Mouse (Mus musculus) E14TG2a.4 (cell line): Measurements from ENCODE around the gene Tstd3.

Experiments used
- H3K27me3 ChIP-seq: 2 replicates; pipeline ENCODE4 v1.6.1; 2014; ENCODE audit warnings: low read length, control low read depth; ENCODE audit not compliant: insufficient read depth
- H3K36me3 ChIP-seq: 2 replicates; pipeline ENCODE4 v1.6.1; 2014; ENCODE audit warnings: low read length, control low read depth; ENCODE audit not compliant: insufficient read depth
- H3K4me1 ChIP-seq: replicated peaks from 2 replicates; pipeline ENCODE4 v1.6.1; 2014; ENCODE audit warnings: low read depth, low read length, control low read depth
- H3K4me3 ChIP-seq: replicated peaks from 2 replicates; pipeline ENCODE4 v1.5.1; 2014; ENCODE audit warnings: mild to moderate bottlenecking, low read length
- H3K9me3 ChIP-seq: 2 replicates; pipeline ENCODE4 v1.6.1; 2014; ENCODE audit warnings: low read length, control low read depth
- CTCF ChIP-seq: conservative IDR thresholded peaks from 2 replicates; pipeline ENCODE4 v1.5.1; 2014; ENCODE audit warnings: low read length
- NANOG ChIP-seq: IDR thresholded peaks from 2 replicates; pipeline ENCODE4 v1.6.1; 2014; ENCODE audit warnings: borderline replicate concordance, low read length, mixed read lengths
- POU5F1 ChIP-seq: IDR thresholded peaks from 2 replicates; pipeline ENCODE4 v1.6.1; 2014; ENCODE audit warnings: low read length, borderline replicate concordance

Gene Tstd3

DNA sequence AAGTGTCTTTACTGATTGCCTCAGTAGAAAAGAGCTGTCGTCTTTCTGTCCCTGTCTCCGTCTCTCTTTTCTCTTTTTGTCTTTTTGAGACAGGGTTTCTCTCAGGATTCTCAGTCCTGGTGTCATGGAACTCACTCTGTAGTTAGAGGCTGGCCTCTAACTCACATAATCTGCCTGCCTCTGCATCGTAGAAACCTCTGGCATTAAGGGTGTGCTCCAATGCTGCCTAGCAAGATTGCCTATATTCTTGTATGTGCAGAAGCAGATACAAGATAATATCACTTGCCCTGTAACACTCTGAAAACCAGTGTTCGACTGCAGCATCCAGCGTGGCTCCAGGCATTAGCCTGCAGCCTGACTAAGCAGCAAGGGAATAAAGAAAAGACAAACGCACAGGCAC, 21.9 kb upstream of the Tstd3 start:
- H3K36me3 ChIP-seq, result peaks cover 62% of the 10 kb centered on the region
- 0 out of 2 replicates have a peak, but pooled peaks cover 2% of the 10 kb centered on the region for H3K4me1 ChIP-seq
- no peak for TF ChIP-seq CTCF
- no peak for TF ChIP-seq NANOG
- no peak for TF ChIP-seq POU5F1
- no peak overlapping the region for H3K4me3 ChIP-seq
- no peaks in the 10 kb centered on the region for H3K27me3 ChIP-seq
- H3K9me3 ChIP-seq, result no peaks in the 10 kb centered on the region

DNA sequence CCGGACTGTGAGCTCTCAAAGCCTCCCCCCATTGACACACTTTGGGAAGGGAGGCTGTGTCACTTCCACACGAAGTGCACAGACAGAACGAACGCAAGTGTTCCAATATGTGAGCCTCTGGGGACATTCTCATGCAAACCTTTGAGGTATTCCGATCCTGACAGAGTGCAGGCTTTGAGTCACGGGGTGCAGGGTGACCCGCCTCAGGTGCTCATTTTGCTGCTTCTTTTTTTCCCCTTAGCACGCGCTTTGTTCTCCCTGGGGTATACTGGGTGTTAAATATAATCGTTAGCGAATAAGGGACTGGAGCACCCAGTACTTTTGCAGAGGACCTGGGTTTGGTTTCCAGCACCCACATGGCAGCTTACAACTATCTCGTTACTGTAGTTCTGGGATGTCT, 19.3 kb upstream of the Tstd3 start:
- no peak for TF ChIP-seq NANOG
- no peak for TF ChIP-seq CTCF
- no peak for TF ChIP-seq POU5F1
- Histone ChIP-seq H3K9me3 (no peaks in the 10 kb centered on the region), H3K27me3 (no peaks in the 10 kb centered on the region), H3K4me1 (0 out of 2 replicates have a peak, but pooled peaks cover 4% of the 10 kb centered on the region), H3K36me3 (peaks cover 79% of the 10 kb centered on the region), H3K4me3 (no peak overlapping the region)

DNA sequence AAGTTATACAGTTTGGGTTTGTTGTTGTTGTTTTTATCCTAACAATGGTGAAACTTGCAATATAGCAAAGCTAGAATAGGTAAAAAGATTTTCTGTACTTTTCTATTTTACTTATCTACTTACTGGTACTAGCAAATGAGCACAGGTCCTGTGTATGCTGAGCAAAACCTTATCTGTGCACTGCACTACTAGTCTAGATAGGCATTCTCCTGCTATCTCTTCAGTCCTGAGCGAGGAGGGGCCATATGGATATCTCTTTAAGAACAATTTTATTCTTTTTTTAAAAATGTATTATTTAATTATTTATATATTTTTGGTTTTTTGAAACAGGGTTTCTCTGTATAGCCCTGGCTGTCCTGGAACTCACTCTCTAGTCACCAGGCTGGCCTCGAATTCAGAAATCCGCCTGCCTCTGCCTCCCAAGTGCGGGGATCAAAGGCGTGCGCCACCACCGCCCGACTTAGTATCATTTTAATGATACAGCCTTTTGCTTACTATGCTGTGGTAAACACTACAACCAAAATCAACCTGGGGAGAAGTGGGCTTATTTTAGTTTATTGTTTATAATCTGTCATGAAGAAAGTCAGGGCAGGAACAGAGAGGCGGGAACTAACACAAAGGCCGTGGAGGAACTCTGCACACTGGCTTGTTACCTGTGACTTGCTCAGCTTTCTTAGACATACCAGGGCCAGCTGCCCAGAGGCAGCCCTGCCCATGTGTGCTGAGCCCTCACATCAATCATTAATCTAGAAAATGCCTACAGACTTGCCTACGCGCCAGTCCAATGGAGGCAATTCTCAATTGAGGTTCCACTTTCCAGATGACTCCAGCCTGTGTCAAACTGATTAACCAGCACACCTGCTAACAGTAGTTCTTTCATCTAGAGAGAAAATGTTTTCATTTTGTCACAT, 14.1 kb upstream of the Tstd3 start:
- H3K9me3 ChIP-seq, result no peaks in the 10 kb centered on the region
- TF ChIP-seq CTCF (no peak), NANOG (no peak), POU5F1 (no peak)
- no peak overlapping the region for H3K4me3 ChIP-seq
- peaks cover 19% of the 10 kb centered on the region for H3K4me1 ChIP-seq
- H3K36me3 ChIP-seq, result peaks cover 62% of the 10 kb centered on the region
- H3K27me3 ChIP-seq, result no peaks in the 10 kb centered on the region

DNA sequence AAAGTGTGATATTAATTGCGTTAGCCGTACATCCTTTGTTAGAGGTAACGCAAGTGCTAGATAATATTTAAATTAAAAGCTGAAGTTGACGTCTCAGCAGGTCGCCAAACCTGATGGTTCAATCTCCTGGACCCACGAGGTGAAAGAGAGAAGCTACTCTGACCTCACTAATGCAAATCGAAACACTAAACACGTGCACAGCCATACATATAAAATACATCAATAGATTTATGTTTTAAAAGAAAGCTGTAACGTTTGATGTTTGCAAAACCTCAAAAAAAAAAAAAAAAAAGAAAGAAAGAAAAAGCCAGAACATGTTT, 9.9 kb upstream of the Tstd3 start:
- Histone ChIP-seq H3K4me1 (peaks cover 32% of the 10 kb centered on the region), H3K36me3 (peaks cover 21% of the 10 kb centered on the region), H3K27me3 (no peaks in the 10 kb centered on the region), H3K4me3 (peak overlapping the region; percentile 89), H3K9me3 (no peaks in the 10 kb centered on the region)
- TF ChIP-seq POU5F1 (no peak), NANOG (no peak)

DNA sequence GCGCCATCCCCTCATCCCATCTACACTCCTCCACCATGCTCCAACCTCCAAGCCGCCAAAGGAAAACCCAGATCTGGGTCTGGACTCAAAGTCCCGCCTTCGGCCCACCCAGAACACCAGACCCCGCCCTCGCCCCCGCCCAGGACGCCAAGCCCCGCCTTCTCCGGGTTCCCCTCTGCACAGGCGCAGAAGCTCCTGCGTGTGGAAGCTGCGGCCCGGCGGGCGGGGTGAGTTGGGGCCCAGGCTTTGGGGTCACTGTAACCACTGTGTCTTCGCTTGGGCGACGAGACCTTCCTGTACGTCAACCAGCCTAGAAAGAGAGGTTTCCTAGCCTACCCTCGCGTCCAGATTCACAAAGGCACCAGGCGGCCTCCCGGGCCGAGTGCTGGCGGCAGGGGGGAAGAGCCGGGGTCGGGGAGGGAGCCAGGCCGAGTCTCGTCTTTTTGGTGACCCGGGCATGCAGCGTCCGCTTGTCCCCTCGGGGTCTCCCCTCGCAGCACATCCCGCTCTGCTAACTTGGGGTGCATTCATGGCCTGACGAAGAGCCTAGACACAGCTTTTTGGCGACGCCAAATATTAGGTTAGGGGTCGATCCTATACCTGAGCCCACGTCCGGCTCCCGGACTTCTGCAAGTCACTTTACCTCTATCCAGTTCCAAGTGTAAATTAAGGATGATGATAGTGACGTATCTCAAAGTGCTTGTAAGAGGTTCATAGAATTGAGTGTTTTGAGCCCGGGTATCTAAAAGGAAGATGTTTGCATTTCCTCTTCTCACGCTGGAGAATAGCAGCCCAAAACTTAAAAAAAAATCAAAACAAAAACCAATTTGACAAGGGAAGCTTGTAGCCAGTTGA, 9.3 kb upstream of the Tstd3 start:
- Histone ChIP-seq H3K4me3 (peak overlapping the region; percentile 89), H3K27me3 (no peaks in the 10 kb centered on the region), H3K9me3 (no peaks in the 10 kb centered on the region), H3K4me1 (peaks cover 37% of the 10 kb centered on the region), H3K36me3 (peaks cover 15% of the 10 kb centered on the region)
- TF ChIP-seq NANOG (no peak), POU5F1 (no peak), CTCF (no peak)

DNA sequence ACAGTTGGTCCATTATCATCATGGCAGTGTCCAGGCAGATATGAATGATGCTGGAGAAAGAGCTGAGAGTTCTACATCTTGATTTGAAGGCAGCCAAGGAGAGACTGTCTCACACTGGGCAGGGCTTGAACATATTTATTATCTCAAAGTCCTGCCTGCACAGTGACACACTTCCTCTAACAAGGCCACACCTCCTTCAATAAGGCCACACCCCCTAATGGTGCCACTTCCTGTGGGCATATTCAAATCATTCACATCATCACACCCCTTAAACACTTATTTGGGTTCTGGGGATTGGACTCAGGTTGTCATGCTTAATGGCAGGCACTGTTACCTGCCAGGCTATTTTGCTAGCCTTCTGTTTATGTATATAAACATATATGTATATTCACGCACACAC, 5.3 kb upstream of the Tstd3 start:
- Histone ChIP-seq H3K4me3 (no peak overlapping the region), H3K27me3 (no peaks in the 10 kb centered on the region), H3K4me1 (peaks cover 31% of the 10 kb centered on the region), H3K36me3 (no peaks in the 10 kb centered on the region), H3K9me3 (0 out of 2 replicates have a peak, but pooled peaks cover 2% of the 10 kb centered on the region)
- TF ChIP-seq CTCF (no peak), POU5F1 (no peak), NANOG (no peak)

DNA sequence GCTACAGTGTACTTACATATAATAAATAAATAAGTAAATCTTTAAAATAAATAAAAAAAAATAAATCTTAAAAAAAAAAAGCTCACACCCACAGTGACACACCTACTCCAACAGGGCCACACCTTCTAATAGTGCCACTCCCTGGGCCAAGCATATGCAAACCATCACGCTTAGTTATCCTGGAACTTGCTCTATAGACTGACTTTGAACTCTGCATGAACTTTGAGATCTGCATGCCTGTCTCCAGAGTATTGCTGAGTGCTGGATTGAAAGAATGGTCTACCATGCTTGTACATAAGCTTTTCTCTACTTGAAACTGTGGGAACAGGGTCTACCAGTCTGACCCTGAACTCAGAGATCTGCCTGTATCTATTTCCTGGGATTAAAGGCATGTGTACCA, 4.1 kb upstream of the Tstd3 start:
- Histone ChIP-seq H3K4me1 (peaks cover 28% of the 10 kb centered on the region), H3K9me3 (0 out of 2 replicates have a peak, but pooled peaks cover 2% of the 10 kb centered on the region), H3K27me3 (no peaks in the 10 kb centered on the region), H3K36me3 (no peaks in the 10 kb centered on the region), H3K4me3 (no peak overlapping the region)
- TF ChIP-seq CTCF (no peak), POU5F1 (no peak), NANOG (no peak)

DNA sequence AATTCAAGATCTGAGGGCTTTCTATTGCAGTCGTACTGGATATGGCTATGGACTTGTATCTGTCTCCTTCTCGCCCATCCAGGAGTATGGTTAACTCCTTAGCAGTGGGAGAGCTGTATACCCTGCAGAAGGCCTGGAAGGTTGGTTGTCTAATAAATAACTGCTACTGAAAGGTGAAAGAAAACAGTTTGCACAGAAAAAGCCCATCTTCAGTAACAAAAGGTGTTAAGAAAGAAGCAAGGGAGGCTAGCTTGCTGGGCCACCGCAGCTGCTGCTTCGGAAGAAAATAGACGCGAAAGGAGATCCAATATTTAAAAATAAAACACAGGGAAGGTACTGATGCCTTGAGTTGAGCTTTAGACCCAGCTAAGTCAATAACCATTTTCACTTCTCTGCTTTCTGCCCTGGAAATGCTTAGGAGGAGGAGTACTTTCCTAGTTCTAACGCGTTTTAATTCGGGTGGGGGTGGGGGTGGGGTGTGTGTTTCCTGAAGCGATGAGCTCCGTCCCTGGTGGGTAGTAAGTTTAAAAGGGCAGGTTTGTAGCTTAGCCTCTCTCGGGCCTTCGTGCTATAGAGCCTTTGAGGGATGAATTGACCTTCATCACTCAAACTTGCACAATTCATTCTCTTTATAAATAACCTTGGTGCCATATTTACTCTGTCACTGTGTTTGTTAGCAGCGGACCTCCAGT, 695 bp downstream of the Tstd3 start:
- TF ChIP-seq POU5F1, result no peak
- TF ChIP-seq NANOG, result no peak
- TF ChIP-seq CTCF, result no peak
- Histone ChIP-seq H3K36me3 (no peaks in the 10 kb centered on the region), H3K4me3 (peak overlapping the region; percentile 83)

More for the DNA sequence above, 695 bp downstream of the Tstd3 start:
- peaks cover 26% of the 10 kb centered on the region for H3K4me1 ChIP-seq
- H3K9me3 ChIP-seq, result 0 out of 2 replicates have a peak, but pooled peaks cover 2% of the 10 kb centered on the region
- H3K27me3 ChIP-seq, result no peaks in the 10 kb centered on the region
